Mouse (Mus musculus) T-helper 17 cell (primary cell): ENCODE measurements at regions not wholly inside any gene's neighbourhood (a gene's known extent, or its start where the extent isn't known, plus 50 kb on each side); places are given as distances from the start of the nearest gene placed in this dataset.

Experiments used
- in situ Hi-C, 2 experiments: fragments of 300-600 bp; cut with MboI, MseI; formaldehyde crosslinking; loops; 1 replicate in 1 of 2; 2 replicates in 1 of 2; pipeline ENCODE4 v1.15.1; 2025; ENCODE audit warnings: high pct_unique_total_duplicates in 2 of 2

DNA sequence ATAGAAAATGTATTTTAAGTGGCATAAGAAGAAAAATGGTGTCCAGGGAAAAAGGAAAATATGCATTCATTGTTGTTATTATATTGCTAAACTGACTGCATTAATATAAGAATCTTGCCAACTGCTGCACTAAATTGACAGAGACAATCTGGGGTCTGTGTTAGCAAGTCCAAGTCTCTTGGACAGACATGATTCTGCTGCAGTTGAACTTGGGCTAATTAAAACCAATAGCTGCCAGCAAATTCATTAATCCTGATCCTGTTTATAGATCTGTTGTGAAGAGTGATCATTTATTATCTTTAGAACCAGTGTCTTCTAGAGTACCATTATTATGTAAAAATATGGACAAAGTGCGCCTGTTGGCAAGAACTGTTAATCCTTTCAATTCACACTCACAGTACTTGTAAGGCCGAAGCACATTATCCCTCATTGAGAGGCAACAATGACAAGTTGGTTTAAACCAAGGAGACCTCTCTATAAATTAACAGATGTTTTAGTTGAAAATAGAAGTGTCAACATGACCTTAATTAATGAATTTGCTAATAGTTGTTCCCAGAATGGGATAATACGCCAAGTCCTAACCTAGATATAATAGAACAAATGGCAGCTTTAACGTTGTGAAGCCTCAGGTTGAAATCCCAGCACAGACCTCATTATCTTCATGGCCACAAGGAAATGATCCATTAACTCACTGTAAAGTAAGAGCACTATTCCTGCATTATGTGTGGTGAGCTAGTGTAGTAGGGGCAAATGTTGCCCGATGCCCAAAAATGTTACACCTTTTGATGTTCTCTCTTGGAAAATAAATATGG, 205.1 kb upstream of the Gm12666 start:
- in situ Hi-C loops: loop anchor here in 1 of 2 experiments (25.0 kb wide), 1 partner anchor 1834 kb away; no protein-coding TSS in a partner anchor
